In genomic region chr13:48869600-48869949, GRCm38 (mm10) we compare ENCODE assay signal across 8 mouse cellular contexts. TPM values are rescaled to one million over a fixed set of nuclear protein-coding genes. Genes with fewer than 3 reads are reported as not detected.
DNase-seq lines count a peak whose midpoint lies in the region; ATAC-seq and TF ChIP-seq lines count a peak whose summit lies in the region.

No protein-coding gene starts in this region.

- TF ChIP-seq POLR2A in bone marrow macrophage, adult 2 months (IDR thresholded peaks at IDR 0.05; ENCODE audit: borderline replicate concordance, low read depth, low read length) = no peak

- no peak for ATAC-seq in hindbrain, embryonic 16.5 days
- ATAC-seq in lung, postnatal 0 days = peak; percentile 63

- H3K9me3 ChIP-seq in hindbrain, embryonic 16.5 days (ENCODE audit: control insufficient read depth, low read length) = no peaks in the 10 kb centered on the region
- H3K9me3 ChIP-seq in lung, postnatal 0 days (ENCODE audit: low read length) = no peaks in the 10 kb centered on the region

- H3K27me3 ChIP-seq in hindbrain, embryonic 16.5 days (replicated peaks; ENCODE audit: control insufficient read depth, insufficient read depth, low read length) = no peaks in the 10 kb centered on the region
- H3K27me3 ChIP-seq in lung, postnatal 0 days (replicated peaks; ENCODE audit: insufficient read depth, low read length) = no peaks in the 10 kb centered on the region

- H3K4me1 ChIP-seq in bone marrow macrophage, adult 2 months (ENCODE audit: control insufficient read depth, insufficient read depth, low read length) = peaks cover 40% of the 10 kb centered on the region
- peaks cover 20% of the 10 kb centered on the region for H3K4me1 ChIP-seq in hindbrain, embryonic 16.5 days (ENCODE audit: control insufficient read depth, insufficient read depth, low read depth, low read length)
- peaks cover 23% of the 10 kb centered on the region; the same call in 1 of the 2 replicates for H3K4me1 ChIP-seq in lung, postnatal 0 days (ENCODE audit: insufficient read depth, low read depth, low read length)

- peak; percentile 49 for DNase-seq in kidney, adult 11 months
- DNase-seq in kidney, postnatal 4 days = no peak
- peak; percentile 81 for DNase-seq in lung, postnatal 0 days (ENCODE audit: low spot score)
- DNase-seq in adrenal gland, adult (ENCODE audit: inconsistent age in 2 of 2, low spot score in 1 of 2) = no peak
- no peak for DNase-seq in cerebellum, adult 18-20 months
- DNase-seq in cerebellum, postnatal 25 days = no peak

- H3K9ac ChIP-seq in hindbrain, embryonic 16.5 days (ENCODE audit: low read depth, low read length) = peak overlapping the region; percentile 97
- peak overlapping the region; percentile 99 for H3K9ac ChIP-seq in lung, postnatal 0 days (replicated peaks; ENCODE audit: low read depth)

- no peak for TF ChIP-seq EP300 in lung, postnatal 0 days (IDR thresholded peaks at IDR 0.05)

- H3K4me2 ChIP-seq in hindbrain, embryonic 16.5 days (ENCODE audit: low read length) = peak overlapping the region; percentile 89
- H3K4me2 ChIP-seq in lung, postnatal 0 days (replicated peaks; ENCODE audit: low read depth, low read length) = peak overlapping the region; percentile 88

- H3K27ac ChIP-seq in bone marrow macrophage, adult 2 months (ENCODE audit: insufficient read depth, low read depth, low read length) = no peak overlapping the region
- H3K27ac ChIP-seq in hindbrain, embryonic 16.5 days (ENCODE audit: low read depth, low read length) = peak overlapping the region; percentile 69
- H3K27ac ChIP-seq in lung, postnatal 0 days (ENCODE audit: low read length) = peak overlapping the region; percentile 97

- no peaks in the 10 kb centered on the region for H3K36me3 ChIP-seq in hindbrain, embryonic 16.5 days (ENCODE audit: control insufficient read depth, insufficient read depth, low read length)
- H3K36me3 ChIP-seq in lung, postnatal 0 days (ENCODE audit: insufficient read depth, low read length) = no peaks in the 10 kb centered on the region

- TF ChIP-seq CTCF in bone marrow macrophage, adult 2 months (IDR thresholded peaks at IDR 0.05; ENCODE audit: low read depth, low read length) = no peak
- TF ChIP-seq CTCF in lung, postnatal 0 days (IDR thresholded peaks at IDR 0.05) = 0 out of 2 replicates have a peak, but pooled peaks have one; percentile 5

- peak overlapping the region; percentile 83 for H3K4me3 ChIP-seq in bone marrow macrophage, adult 2 months (ENCODE audit: insufficient read depth, low read length)
- H3K4me3 ChIP-seq in hindbrain, embryonic 16.5 days (ENCODE audit: low read length) = peak overlapping the region; percentile 92
- H3K4me3 ChIP-seq in lung, postnatal 0 days (ENCODE audit: low read depth, low read length) = peak overlapping the region; percentile 88

- whole genome bisulfite sequencing in hindbrain, embryonic 16.5 days = 5% methylated on average over 5 of the region's 5 CpGs
- 7% methylated on average over 5 of the region's 5 CpGs for WGBS in lung, postnatal 0 days

RNA-seq across cellular contexts. Expression of gene Phf2, which starts 1.3 kb away (rescaled TPM):
- polyA plus RNA-seq in bone marrow macrophage, adult 2 months (2012; ENCODE audit: insufficient read depth, insufficient read length, missing spikeins) = 19.2 and 20.4 TPM in 2 replicates
- polyA plus RNA-seq in hindbrain, embryonic 16.5 days (2015; fragmentation: Nextera tagmentation; extraction: Ambion mirVana) = 6.1 and 7.2 TPM in 2 replicates
- 5.5 and 5.6 TPM in 2 replicates for polyA plus RNA-seq in lung, postnatal 0 days (2015; fragmentation: Nextera tagmentation; extraction: Ambion mirVana)

Comparison
In these comparisons a context has a peak if more than half of its experiments do, and no peak if none do; other contexts are left out.
1. DNase-seq: peak in kidney, adult 11 months (single experiment) and lung, postnatal 0 days (single experiment); none in kidney, postnatal 4 days (0 of 2), adrenal gland, adult (0 of 2), cerebellum, adult 18-20 months (0 of 2) and cerebellum, postnatal 25 days (0 of 2).
2. Peak in every context shown above with its lines, with median percentiles within 50 percentile points of each other: H3K4me3 ChIP-seq.